8 mouse cellular contexts compared by ENCODE assay signal in genomic region chr13:52828946-52829523, GRCm38 (mm10).
DNase-seq lines count a peak whose midpoint lies in the region; ATAC-seq and TF ChIP-seq lines count a peak whose summit lies in the region.

No protein-coding gene starts in this region.

- no peak for TF ChIP-seq POLR2A in lung, adult 2 months (IDR thresholded peaks at IDR 0.05; ENCODE audit: borderline replicate concordance, extremely low read depth, low read depth, low read length)
- no peak for TF ChIP-seq POLR2A in thymus, adult 2 months (IDR thresholded peaks at IDR 0.05; ENCODE audit: control insufficient read depth, extremely low read depth, insufficient read depth, low read length, poor library complexity)

- ATAC-seq in embryonic facial prominence, embryonic 12.5 days (ENCODE audit: insufficient number of reproducible peaks, insufficient read depth, low FRiP score, low TSS enrichment) = 0 out of 2 replicates have a peak, but pooled peaks have one; percentile 30
- ATAC-seq in liver, embryonic 16.5 days (ENCODE audit: low read depth) = peak; percentile 56
- no peak for ATAC-seq in forebrain, embryonic 11.5 days (replicated peaks; ENCODE audit: low FRiP score)

- TF ChIP-seq CTCF in lung, adult 2 months (IDR thresholded peaks at IDR 0.05; ENCODE audit: insufficient read depth, low read length) = no peak
- no peak for TF ChIP-seq CTCF in thymus, adult 2 months (IDR thresholded peaks at IDR 0.05; ENCODE audit: borderline replicate concordance, control insufficient read depth, extremely low read depth, insufficient read depth, low read length, poor library complexity)

- no peaks in the 10 kb centered on the region for H3K9me3 ChIP-seq in embryonic facial prominence, embryonic 12.5 days
- no peaks in the 10 kb centered on the region for H3K9me3 ChIP-seq in liver, embryonic 16.5 days (replicated peaks; ENCODE audit: control insufficient read depth, low read length)
- no peaks in the 10 kb centered on the region for H3K9me3 ChIP-seq in forebrain, embryonic 11.5 days (ENCODE audit: control insufficient read depth, low read length)

- H3K4me3 ChIP-seq in lung, adult 2 months (replicated peaks; ENCODE audit: extremely low read depth, low read depth, low read length) = no peak overlapping the region
- no peak overlapping the region for H3K4me3 ChIP-seq in embryonic facial prominence, embryonic 12.5 days
- H3K4me3 ChIP-seq in liver, embryonic 16.5 days (ENCODE audit: low read depth, low read length) = peak overlapping the region; percentile 19
- no peak overlapping the region for H3K4me3 ChIP-seq in thymus, adult 2 months (ENCODE audit: control insufficient read depth, insufficient read depth, low read length)
- no peak overlapping the region for H3K4me3 ChIP-seq in forebrain, embryonic 11.5 days (ENCODE audit: low read depth, low read length)

- H3K4me1 ChIP-seq in lung, adult 2 months (ENCODE audit: control insufficient read depth, insufficient read depth, low read length) = peaks cover 5% of the 10 kb centered on the region; the same call in 1 of the 2 replicates
- 0 out of 2 replicates have a peak, but pooled peaks cover 3% of the 10 kb centered on the region for H3K4me1 ChIP-seq in embryonic facial prominence, embryonic 12.5 days
- peaks cover 61% of the 10 kb centered on the region for H3K4me1 ChIP-seq in liver, embryonic 16.5 days (ENCODE audit: control insufficient read depth, low read depth, low read length)
- H3K4me1 ChIP-seq in thymus, adult 2 months (replicated peaks; ENCODE audit: control insufficient read depth, insufficient read depth, low read length) = peaks cover 30% of the 10 kb centered on the region
- H3K4me1 ChIP-seq in forebrain, embryonic 11.5 days (replicated peaks; ENCODE audit: control insufficient read depth, insufficient read depth, low read length) = no peaks in the 10 kb centered on the region

- peak overlapping the region; percentile 31; the same call in 1 of the 2 replicates for H3K27ac ChIP-seq in embryonic facial prominence, embryonic 12.5 days
- H3K27ac ChIP-seq in liver, embryonic 16.5 days (ENCODE audit: low read length) = peak overlapping the region; percentile 93
- H3K27ac ChIP-seq in thymus, adult 2 months (ENCODE audit: control insufficient read depth, insufficient read depth, low read length) = peak overlapping the region; percentile 81
- no peak overlapping the region for H3K27ac ChIP-seq in forebrain, embryonic 11.5 days (ENCODE audit: low read depth, low read length)

- peak; percentile 76 to 85 for DNase-seq in lung, adult 18-20 months
- DNase-seq in lung, adult 2 months = no peak
- DNase-seq in thymus, adult 2 months = peak; percentile 30
- DNase-seq in kidney, adult 9 months = no peak
- no peak for DNase-seq in forebrain, embryonic 11.5 days (ENCODE audit: low spot score)
- DNase-seq in layer of hippocampus, postnatal 10 days (ENCODE audit: low spot score in 2 of 2) = no peak

- WGBS in lung, adult 2 months = 47% methylated on average over 12 of the region's 12 CpGs
- WGBS in embryonic facial prominence, embryonic 12.5 days = 64% methylated on average over 12 of the region's 12 CpGs
- 38% methylated on average over 12 of the region's 12 CpGs for WGBS in liver, embryonic 16.5 days (ENCODE audit: insufficient replicate concordance)
- 8% methylated on average over 12 of the region's 12 CpGs for WGBS in thymus, adult 2 months
- 83% methylated on average over 12 of the region's 12 CpGs for WGBS in forebrain, embryonic 11.5 days

- no peak overlapping the region for H3K9ac ChIP-seq in embryonic facial prominence, embryonic 12.5 days
- peak overlapping the region; percentile 65 for H3K9ac ChIP-seq in liver, embryonic 16.5 days (ENCODE audit: low read depth, low read length)
- H3K9ac ChIP-seq in forebrain, embryonic 11.5 days (ENCODE audit: low read length) = no peak overlapping the region

- H3K27me3 ChIP-seq in embryonic facial prominence, embryonic 12.5 days = no peaks in the 10 kb centered on the region
- no peaks in the 10 kb centered on the region for H3K27me3 ChIP-seq in liver, embryonic 16.5 days (ENCODE audit: control insufficient read depth, insufficient read depth, low read depth, low read length)
- no peaks in the 10 kb centered on the region for H3K27me3 ChIP-seq in thymus, adult 2 months (ENCODE audit: control insufficient read depth, insufficient read depth, low read length)
- no peaks in the 10 kb centered on the region for H3K27me3 ChIP-seq in forebrain, embryonic 11.5 days (ENCODE audit: control insufficient read depth, insufficient read depth, low read length)

- no peaks in the 10 kb centered on the region for H3K36me3 ChIP-seq in embryonic facial prominence, embryonic 12.5 days
- H3K36me3 ChIP-seq in liver, embryonic 16.5 days (ENCODE audit: control insufficient read depth, insufficient read depth) = no peaks in the 10 kb centered on the region
- H3K36me3 ChIP-seq in thymus, adult 2 months (ENCODE audit: control insufficient read depth, insufficient read depth, low read length) = no peaks in the 10 kb centered on the region
- H3K36me3 ChIP-seq in forebrain, embryonic 11.5 days (ENCODE audit: control insufficient read depth, insufficient read depth, low read length) = no peaks in the 10 kb centered on the region

- H3K4me2 ChIP-seq in embryonic facial prominence, embryonic 12.5 days (replicated peaks) = no peak overlapping the region
- peak overlapping the region; percentile 41 for H3K4me2 ChIP-seq in liver, embryonic 16.5 days (ENCODE audit: low read depth, low read length)
- no peak overlapping the region for H3K4me2 ChIP-seq in forebrain, embryonic 11.5 days (ENCODE audit: low read depth, low read length, severe bottlenecking)

Comparison
In these comparisons a context has a peak if more than half of its experiments do, and no peak if none do; other contexts are left out.
1. DNase-seq: peak in lung, adult 18-20 months (2 of 2) and thymus, adult 2 months (single experiment); none in lung, adult 2 months (single experiment), kidney, adult 9 months (single experiment), forebrain, embryonic 11.5 days (single experiment) and layer of hippocampus, postnatal 10 days (0 of 2).